Mouse (Mus musculus) hindbrain, embryonic 12.5 days (tissue): ENCODE measurements around the gene Tex2. TPM values are rescaled to one million over a fixed set of nuclear protein-coding genes. Genes with fewer than 3 reads are reported as not detected.

ENCODE experiments used
- ATAC-seq: fragments of 200-750 bp; cut with Nextera tagmentation; 2 replicates; pipeline ENCODE4 v1.8.0; 2017; ENCODE audit warnings: moderate TSS enrichment; ENCODE audit not compliant: low FRiP score
- H3K27ac ChIP-seq: fragments of 300-500 bp; sonication (generic); 2 replicates; pipeline ENCODE4 v1.5.1; 2016; ENCODE audit warnings: mild to moderate bottlenecking
- H3K27me3 ChIP-seq: fragments of 300-500 bp; sonication (generic); 2 replicates; pipeline ENCODE4 v1.6.1; 2016; ENCODE audit warnings: mild to moderate bottlenecking
- H3K36me3 ChIP-seq: fragments of 300-500 bp; sonication (generic); 2 replicates; pipeline ENCODE4 v1.6.1; 2016; ENCODE audit warnings: mild to moderate bottlenecking
- H3K4me1 ChIP-seq: fragments of 300-500 bp; sonication (generic); 2 replicates; pipeline ENCODE4 v1.6.1; 2016
- H3K4me2 ChIP-seq: fragments of 300-500 bp; sonication (generic); replicated peaks from 2 replicates; pipeline ENCODE4 v1.6.1; 2016; ENCODE audit warnings: mild to moderate bottlenecking
- H3K4me3 ChIP-seq: fragments of 300-500 bp; sonication (generic); 2 replicates; pipeline ENCODE4 v1.5.1; 2016; ENCODE audit warnings: mild to moderate bottlenecking
- H3K9ac ChIP-seq: fragments of 300-500 bp; sonication (generic); 2 replicates; pipeline ENCODE4 v1.6.1; 2016; ENCODE audit warnings: mild to moderate bottlenecking, moderate library complexity
- H3K9me3 ChIP-seq: fragments of 300-500 bp; sonication (generic); replicated peaks from 2 replicates; pipeline ENCODE4 v1.6.1; 2016; ENCODE audit warnings: mild to moderate bottlenecking
- WGBS: fragments of 180-500 bp; shearing (Covaris S2); methylation state at CpG from one replicate; pipeline ENCODE4 v1.1.7; 2016; 5-methylcytosine and 5-hydroxymethylcytosine counted together
- polyA plus RNA-seq: library from polyadenylated mRNA; unstranded; fragments of >200 nt; fragmentation: Nextera tagmentation; extraction: Ambion mirVana; gene quantifications from 2 replicates; pipeline ENCODE4 v1.2.1, GENCODE M21; 2016

The Tex2 gene
- polyA plus RNA-seq, 1 experiment from 2014 or later = 13.3 TPM

GRCm38 (mm10) chr11:106463845-106464244 lies 149.4 kb downstream of the Tex2 start:
- H3K27ac ChIP-seq = no peak overlapping the region
- no peaks in the 10 kb centered on the region for H3K4me1 ChIP-seq
- ATAC-seq = no peak
- H3K27me3 ChIP-seq = no peaks in the 10 kb centered on the region
- no peak overlapping the region for H3K4me3 ChIP-seq
- 79% methylated on average over 5 of the region's 5 CpGs for WGBS
- no peaks in the 10 kb centered on the region for H3K36me3 ChIP-seq
- H3K4me2 ChIP-seq = no peak overlapping the region
- H3K9ac ChIP-seq = no peak overlapping the region
- no peaks in the 10 kb centered on the region for H3K9me3 ChIP-seq

GRCm38 (mm10) chr11:106462309-106462708 lies 150.9 kb downstream of the Tex2 start:
- Histone ChIP-seq H3K4me2 (no peak overlapping the region), H3K9me3 (no peaks in the 10 kb centered on the region), H3K27me3 (no peaks in the 10 kb centered on the region), H3K9ac (no peak overlapping the region), H3K4me3 (no peak overlapping the region), H3K36me3 (no peaks in the 10 kb centered on the region), H3K4me1 (no peaks in the 10 kb centered on the region), H3K27ac (no peak overlapping the region)
- ATAC-seq = no peak
- WGBS = 85% methylated on average over 3 of the region's 3 CpGs

GRCm38 (mm10) chr11:106461145-106461932 lies 151.9 kb downstream of the Tex2 start:
- Histone ChIP-seq H3K4me3 (no peak overlapping the region), H3K27ac (no peak overlapping the region), H3K4me1 (no peaks in the 10 kb centered on the region), H3K9me3 (no peaks in the 10 kb centered on the region), H3K36me3 (no peaks in the 10 kb centered on the region), H3K9ac (no peak overlapping the region), H3K27me3 (no peaks in the 10 kb centered on the region), H3K4me2 (no peak overlapping the region)
- ATAC-seq = no peak
- 88% methylated on average over 5 of the region's 5 CpGs for WGBS

GRCm38 (mm10) chr11:106460671-106461070 lies 152.6 kb downstream of the Tex2 start:
- H3K4me1 ChIP-seq = no peaks in the 10 kb centered on the region
- no peak for ATAC-seq
- no peak overlapping the region for H3K4me2 ChIP-seq
- H3K9ac ChIP-seq = no peak overlapping the region
- no peak overlapping the region for H3K4me3 ChIP-seq
- no peak overlapping the region for H3K27ac ChIP-seq
- WGBS = 100% methylated on average over 1 of the region's 1 CpGs
- H3K9me3 ChIP-seq = no peaks in the 10 kb centered on the region
- H3K36me3 ChIP-seq = no peaks in the 10 kb centered on the region
- no peaks in the 10 kb centered on the region for H3K27me3 ChIP-seq

GRCm38 (mm10) chr11:106458540-106458939 lies 154.7 kb downstream of the Tex2 start:
- no peaks in the 10 kb centered on the region for H3K4me1 ChIP-seq
- H3K4me3 ChIP-seq = no peak overlapping the region
- H3K9ac ChIP-seq = no peak overlapping the region
- no peaks in the 10 kb centered on the region for H3K9me3 ChIP-seq
- 96% methylated on average over 4 of the region's 4 CpGs for WGBS
- no peak overlapping the region for H3K27ac ChIP-seq
- ATAC-seq = no peak
- no peak overlapping the region for H3K4me2 ChIP-seq
- H3K36me3 ChIP-seq = no peaks in the 10 kb centered on the region; the same call in 1 of the 2 replicates
- H3K27me3 ChIP-seq = no peaks in the 10 kb centered on the region

Other genes starting within 250 kb of the Tex2 start
- not detected in 2 replicates for gene Prr29, start 248.0 kb downstream of the Tex2 start, polyA plus RNA-seq
- 11.8 and 14.2 TPM in 2 replicates for gene Icam2, start 225.3 kb downstream of the Tex2 start, polyA plus RNA-seq
- gene Ern1, start 125.6 kb downstream of the Tex2 start, polyA plus RNA-seq = 7.9 and 8.3 TPM in 2 replicates
- 21.5 and 22.3 TPM in 2 replicates for gene Pecam1, start 137.2 kb upstream of the Tex2 start, polyA plus RNA-seq
- gene Milr1, start 137.8 kb upstream of the Tex2 start, polyA plus RNA-seq = 1.0 and 1.3 TPM in 2 replicates
- gene Polg2, start 166.1 kb upstream of the Tex2 start, polyA plus RNA-seq = 8.5 and 10.7 TPM in 2 replicates
- 467 and 505 TPM in 2 replicates for gene Ddx5, start 175.8 kb upstream of the Tex2 start, polyA plus RNA-seq
- gene Cep95, start 175.8 kb upstream of the Tex2 start, polyA plus RNA-seq = 22.3 and 22.7 TPM in 2 replicates